ENCODE assay signal across 8 mouse cellular contexts in genomic region chr1:75278228-75278627, GRCm38 (mm10). TPM values are rescaled to one million over a fixed set of nuclear protein-coding genes. Genes with fewer than 3 reads are reported as not detected.
DNase-seq lines count a peak whose midpoint lies in the region; ATAC-seq and TF ChIP-seq lines count a peak whose summit lies in the region.
"Had no signal": no experiment of that assay in that cellular context is flagged by ENCODE, and none has a peak within 500 bp of the region (broad histone marks: within the 10 kb centered on the region; RNA-seq: fewer than 3 reads in every experiment).

Gene Resp18 (minus strand): TSS chr1:75278415.

- DNase-seq in adrenal gland, postnatal 10 days, result no peak
- peak; percentile 56 for DNase-seq in cerebellum, adult 9-11 months
- peak; percentile 69 for DNase-seq in hindbrain, postnatal 0 days (ENCODE audit: low spot score)
- no peak for DNase-seq in kidney, postnatal 25 days
- no peak for DNase-seq in thymus, adult 18-20 months
- DNase-seq in kidney, postnatal 10 days, result no peak

- H3K9ac ChIP-seq in hindbrain, postnatal 0 days (replicated peaks; ENCODE audit: low read length), result peak within 1 kb of the TSS; percentile 53
- peak within 1 kb of the TSS; percentile 56 for H3K9ac ChIP-seq in midbrain, embryonic 15.5 days
- H3K9ac ChIP-seq: embryonic facial prominence, embryonic 15.5 days had no signal

- H3K9me3 ChIP-seq in hindbrain, postnatal 0 days (ENCODE audit: low read length), result no peaks in the 10 kb centered on the region
- H3K9me3 ChIP-seq in midbrain, embryonic 15.5 days, result no peaks in the 10 kb centered on the region
- H3K9me3 ChIP-seq: embryonic facial prominence, embryonic 15.5 days had no signal

- no peaks in the 10 kb centered on the region for H3K27me3 ChIP-seq in hindbrain, postnatal 0 days (ENCODE audit: insufficient read depth, low read length)
- 0 out of 2 replicates have a peak, but pooled peaks cover 7% of the 10 kb centered on the region for H3K27me3 ChIP-seq in midbrain, embryonic 15.5 days (replicated peaks)

- H3K4me1 ChIP-seq in hindbrain, postnatal 0 days (ENCODE audit: insufficient read depth, low read length), result no peaks in the 10 kb centered on the region
- peaks cover 12% of the 10 kb centered on the region for H3K4me1 ChIP-seq in midbrain, embryonic 15.5 days
- H3K4me1 ChIP-seq: embryonic facial prominence, embryonic 15.5 days had no signal

- H3K27ac ChIP-seq in hindbrain, postnatal 0 days, result peak within 1 kb of the TSS; percentile 54
- peak within 1 kb of the TSS; percentile 39 for H3K27ac ChIP-seq in midbrain, embryonic 15.5 days
- H3K27ac ChIP-seq: embryonic facial prominence, embryonic 15.5 days had no signal

- H3K4me2 ChIP-seq in hindbrain, postnatal 0 days (ENCODE audit: low read depth, low read length), result peak within 1 kb of the TSS; percentile 60
- peak within 1 kb of the TSS; percentile 54 for H3K4me2 ChIP-seq in midbrain, embryonic 15.5 days
- H3K4me2 ChIP-seq: embryonic facial prominence, embryonic 15.5 days had no signal

- peak; percentile 13; the same call in 1 of the 2 replicates for TF ChIP-seq CTCF in hindbrain, postnatal 0 days (IDR thresholded peaks at IDR 0.05; ENCODE audit: low read depth)

- peak; percentile 81 for ATAC-seq in hindbrain, postnatal 0 days
- peak; percentile 75 for ATAC-seq in midbrain, embryonic 15.5 days (replicated peaks)

- H3K36me3 ChIP-seq in hindbrain, postnatal 0 days (ENCODE audit: insufficient read depth, low read length), result no peaks in the 10 kb centered on the region
- no peaks in the 10 kb centered on the region for H3K36me3 ChIP-seq in midbrain, embryonic 15.5 days (replicated peaks)
- H3K36me3 ChIP-seq: embryonic facial prominence, embryonic 15.5 days had no signal

- peak within 1 kb of the TSS; percentile 46 for H3K4me3 ChIP-seq in hindbrain, postnatal 0 days (ENCODE audit: low read length)
- H3K4me3 ChIP-seq in midbrain, embryonic 15.5 days, result peak within 1 kb of the TSS; percentile 46
- H3K4me3 ChIP-seq: embryonic facial prominence, embryonic 15.5 days had no signal

- 4% methylated on average over 13 of the region's 13 CpGs for WGBS in hindbrain, postnatal 0 days
- WGBS in midbrain, embryonic 15.5 days, result 2% methylated on average over 13 of the region's 13 CpGs

RNA-seq across cellular contexts. Expression of gene Resp18, which starts in this region (rescaled TPM):
- total RNA-seq in adrenal gland, postnatal 10 days (2021), result 100 to 1,000 TPM; 103 to 109 TPM
- total RNA-seq in hindbrain, postnatal 0 days (2014; rRNA removed), result 257 and 298 TPM in 2 replicates
- 394 and 396 TPM in 2 replicates for polyA plus RNA-seq in hindbrain, postnatal 0 days (2015; fragmentation: Nextera tagmentation; extraction: Ambion mirVana)
- 167 and 169 TPM in 2 replicates for polyA plus RNA-seq in midbrain, embryonic 15.5 days (2015; fragmentation: Nextera tagmentation; extraction: Ambion mirVana)

Comparison
In these comparisons a context has a peak if more than half of its experiments do, and no peak if none do; other contexts are left out.
1. DNase-seq: peak in cerebellum, adult 9-11 months (single experiment) and hindbrain, postnatal 0 days (single experiment); none in adrenal gland, postnatal 10 days (single experiment), kidney, postnatal 25 days (0 of 2), thymus, adult 18-20 months (0 of 2) and kidney, postnatal 10 days (single experiment).